Mouse (Mus musculus): Measurements from ENCODE around the gene Unc5cl.

DNA sequence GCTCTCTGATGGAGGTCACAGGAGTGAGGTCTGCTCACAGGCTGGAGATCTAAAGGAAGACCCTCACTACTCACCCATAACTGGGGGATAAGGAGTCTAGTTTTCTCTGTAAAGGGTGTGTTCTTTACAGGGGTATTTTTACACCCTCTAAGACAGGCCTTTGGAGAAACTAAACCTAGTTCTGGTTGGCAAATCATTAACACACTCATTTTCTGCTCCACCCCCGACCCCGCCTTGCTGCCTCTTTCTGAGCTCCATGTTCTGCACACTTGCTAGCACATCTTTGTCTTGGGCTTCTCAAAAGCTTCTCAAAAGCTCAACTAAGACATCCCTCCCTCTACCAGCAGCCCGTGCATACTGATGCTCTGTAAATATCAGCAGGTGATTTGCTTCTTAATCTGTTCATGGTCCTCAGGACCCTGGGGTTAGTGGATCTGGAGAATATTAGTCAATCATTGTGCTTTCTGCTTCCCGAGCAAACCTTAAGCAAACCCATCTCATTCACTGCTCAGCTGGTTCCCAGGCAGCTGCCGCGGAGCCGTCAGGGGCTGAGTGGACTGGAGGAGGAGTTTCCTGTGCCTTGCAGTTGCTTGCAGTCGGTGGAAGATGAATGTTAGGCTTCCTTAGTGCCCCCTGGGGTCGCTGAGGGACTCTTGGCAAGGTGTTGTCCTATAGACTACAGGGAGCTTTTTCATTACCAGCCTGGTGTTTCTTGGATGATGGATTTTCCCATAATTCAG, 101.7 kb downstream of the Unc5cl start:
- TF ChIP-seq CTCF (IDR thresholded peaks at IDR 0.05; ENCODE audit: control insufficient read depth, insufficient read depth, low read length) (no peak), POLR2A (IDR thresholded peaks at IDR 0.05; ENCODE audit: borderline replicate concordance, control insufficient read depth, low read depth, low read length) (no peak)

Data from bone marrow, adult 2 months (tissue).